Mouse (Mus musculus) limb, embryonic 14.5 days (tissue): ENCODE results near the gene Lipo1. TPM values are rescaled to one million over a fixed set of nuclear protein-coding genes. Genes with fewer than 3 reads are reported as not detected.
"Not testable (repeated sequence)": the region's sequence is repeated elsewhere in the genome, so short reads cannot be mapped to it uniquely, and the experiment has no call there.

ENCODE experiments used
- ATAC-seq: fragments of 200-750 bp; cut with Nextera tagmentation; 2 replicates; pipeline ENCODE4 v1.8.0; 2017; ENCODE audit warnings: low read depth, moderate number of reproducible peaks, moderate TSS enrichment; ENCODE audit not compliant: low FRiP score
- DNase-seq: peaks from one replicate; pipeline ENCODE4 v3.0.0-alpha.2; 2015; ENCODE audit warnings: low spot score
- H3K27ac ChIP-seq: fragments of 300-500 bp; sonication (generic); replicated peaks from 2 replicates; pipeline ENCODE4 v1.5.1; 2014; ENCODE audit warnings: low read depth, mild to moderate bottlenecking, low read length, moderate library complexity, mixed read lengths
- H3K27me3 ChIP-seq: fragments of 300-500 bp; sonication (generic); 2 replicates; pipeline ENCODE4 v1.6.1; 2014; ENCODE audit warnings: low read length, mixed read lengths; ENCODE audit not compliant: control insufficient read depth, insufficient read depth
- H3K36me3 ChIP-seq: fragments of 300-500 bp; sonication (generic); 2 replicates; pipeline ENCODE4 v1.6.1; 2014; ENCODE audit warnings: mild to moderate bottlenecking, low read length, moderate library complexity, mixed read lengths; ENCODE audit not compliant: control insufficient read depth, insufficient read depth
- H3K4me1 ChIP-seq: fragments of 300-500 bp; sonication (generic); 2 replicates; pipeline ENCODE4 v1.6.1; 2014; ENCODE audit warnings: antibody characterized with exemption, low read length, mixed read lengths; ENCODE audit not compliant: control insufficient read depth, insufficient read depth
- H3K4me2 ChIP-seq: fragments of 300-500 bp; sonication (generic); replicated peaks from 2 replicates; pipeline ENCODE4 v1.6.1; 2014; ENCODE audit warnings: low read depth, mild to moderate bottlenecking, low read length, moderate library complexity; ENCODE audit not compliant: severe bottlenecking
- H3K4me3 ChIP-seq: fragments of 300-500 bp; sonication (generic); replicated peaks from 2 replicates; pipeline ENCODE4 v1.5.1; 2014; ENCODE audit warnings: low read length
- H3K9ac ChIP-seq: fragments of 300-500 bp; sonication (generic); 2 replicates; pipeline ENCODE4 v1.6.1; 2014; ENCODE audit warnings: mild to moderate bottlenecking, low read depth, low read length, moderate library complexity; ENCODE audit not compliant: severe bottlenecking
- H3K9me3 ChIP-seq: fragments of 300-500 bp; sonication (generic); 2 replicates; pipeline ENCODE4 v1.6.1; 2016; ENCODE audit warnings: low read length; ENCODE audit not compliant: control insufficient read depth
- POLR2A ChIP-seq: fragments of 200-500 bp; IDR thresholded peaks from 2 replicates; pipeline ENCODE4 v1.8.0; 2012; ENCODE audit warnings: inconsistent platforms, mild to moderate bottlenecking, moderate library complexity, borderline replicate concordance; ENCODE audit not compliant: insufficient read depth, insufficient read length; ENCODE audit errors: extremely low read depth
- WGBS: fragments of 180-500 bp; shearing (Covaris S2); extraction: QIAGEN DNeasy Blood & Tissue Kit; methylation state at CpG from one replicate; pipeline ENCODE4 v1.1.7; 2014; 5-methylcytosine and 5-hydroxymethylcytosine counted together
- polyA plus RNA-seq, 2 experiments: library from polyadenylated mRNA; depleted of rRNA in 1 of 2; stranded (reverse) in 1 of 2; unstranded in 1 of 2; fragments of >200 nt; fragmentation: Nextera tagmentation in 1 of 2; extraction: Ambion mirVana in 1 of 2; gene quantifications; 2 replicates each; pipeline versions ENCODE4 v1.2.1 to v1.2.3; 2012 to 2014

The Lipo1 gene
- not detected in 2 replicates for polyA plus RNA-seq (2012; rRNA removed)
- not detected in 2 replicates for polyA plus RNA-seq (2014; fragmentation: Nextera tagmentation; extraction: Ambion mirVana)

- not testable (repeated sequence) for H3K9me3 ChIP-seq, H3K27me3 ChIP-seq, H3K27ac ChIP-seq, ATAC-seq, DNase-seq, H3K9ac ChIP-seq, H3K4me2 ChIP-seq, H3K4me1 ChIP-seq, H3K4me3 ChIP-seq, H3K36me3 ChIP-seq
These were observed at the start of gene Lipo1 for GRCm38 (mm10) chr19:33787359-33787758. Gene Lipo1 (minus strand): TSS chr19:33787459.

GRCm38 (mm10) chr19:33786576-33787277 is 532 bp downstream of the Lipo1 start:
- H3K9me3 ChIP-seq: no peaks in the 10 kb centered on the region
- ATAC-seq (no peak), DNase-seq (no peak)
- no peak for TF ChIP-seq POLR2A
- no peaks in the 10 kb centered on the region for H3K4me1 ChIP-seq
- no peaks in the 10 kb centered on the region for H3K36me3 ChIP-seq
- H3K9ac ChIP-seq: no peak overlapping the region
- H3K4me3 ChIP-seq: no peak overlapping the region
- no peaks in the 10 kb centered on the region for H3K27me3 ChIP-seq
- no peak overlapping the region for H3K4me2 ChIP-seq
- no peak overlapping the region for H3K27ac ChIP-seq
- 84% methylated on average over 12 of the region's 12 CpGs for WGBS

- H3K4me2 ChIP-seq, H3K27me3 ChIP-seq, H3K4me1 ChIP-seq, H3K4me3 ChIP-seq, H3K9ac ChIP-seq, H3K27ac ChIP-seq, DNase-seq, H3K36me3 ChIP-seq, H3K9me3 ChIP-seq: not testable (repeated sequence)
- ATAC-seq: peak; percentile 72
- WGBS: 39% methylated on average over 12 of the region's 41 CpGs
These were observed 25.8 kb downstream of the Lipo1 start, which contains the start of gene Lipo3 for GRCm38 (mm10) chr19:33761287-33762086. Gene Lipo3 (minus strand): TSS chr19:33761951.

- ATAC-seq, H3K4me1 ChIP-seq, H3K4me3 ChIP-seq, H3K9me3 ChIP-seq, H3K4me2 ChIP-seq, H3K27ac ChIP-seq, DNase-seq, H3K27me3 ChIP-seq, H3K36me3 ChIP-seq, H3K9ac ChIP-seq: not testable (repeated sequence)
- WGBS: 91% methylated on average over 1 of the region's 1 CpGs
These were observed 36.0 kb downstream of the Lipo1 start, which contains the start of gene Lipo2 for GRCm38 (mm10) chr19:33751259-33751658. Gene Lipo2 (minus strand): TSS chr19:33751359.

Other genes with a start within 250 kb of the Lipo1 start
- gene Gm8978, start 162.2 kb downstream of the Lipo1 start, polyA plus RNA-seq (2012; rRNA removed): not detected in 2 replicates
- not detected in 2 replicates for gene Gm8978, start 162.2 kb downstream of the Lipo1 start, polyA plus RNA-seq (2014; fragmentation: Nextera tagmentation; extraction: Ambion mirVana)
- gene Lipo2, start 36.1 kb downstream of the Lipo1 start, polyA plus RNA-seq (2012; rRNA removed): 0.08 and 0.10 TPM in 2 replicates
- 0.11 and 0.15 TPM in 2 replicates for gene Lipo2, start 36.1 kb downstream of the Lipo1 start, polyA plus RNA-seq (2014; fragmentation: Nextera tagmentation; extraction: Ambion mirVana)
- 4.9 and 5.3 TPM in 2 replicates for gene Lipo3, start 25.5 kb downstream of the Lipo1 start, polyA plus RNA-seq (2012; rRNA removed)
- 11.2 and 12.1 TPM in 2 replicates for gene Lipo3, start 25.5 kb downstream of the Lipo1 start, polyA plus RNA-seq (2014; fragmentation: Nextera tagmentation; extraction: Ambion mirVana)
- 0.19 TPM in 1 of 2 replicates, not detected in the other for gene Lipf, start 173.7 kb upstream of the Lipo1 start, polyA plus RNA-seq (2012; rRNA removed)
- not detected in 2 replicates for gene Lipf, start 173.7 kb upstream of the Lipo1 start, polyA plus RNA-seq (2014; fragmentation: Nextera tagmentation; extraction: Ambion mirVana)
- 0.59 and 0.73 TPM in 2 replicates for gene Lipk, start 220.8 kb upstream of the Lipo1 start, polyA plus RNA-seq (2012; rRNA removed)
- gene Lipk, start 220.8 kb upstream of the Lipo1 start, polyA plus RNA-seq (2014; fragmentation: Nextera tagmentation; extraction: Ambion mirVana): 0.95 and 1.8 TPM in 2 replicates